Comparison of ENCODE assay signal across 21 mouse cellular contexts in the genomic region with DNA sequence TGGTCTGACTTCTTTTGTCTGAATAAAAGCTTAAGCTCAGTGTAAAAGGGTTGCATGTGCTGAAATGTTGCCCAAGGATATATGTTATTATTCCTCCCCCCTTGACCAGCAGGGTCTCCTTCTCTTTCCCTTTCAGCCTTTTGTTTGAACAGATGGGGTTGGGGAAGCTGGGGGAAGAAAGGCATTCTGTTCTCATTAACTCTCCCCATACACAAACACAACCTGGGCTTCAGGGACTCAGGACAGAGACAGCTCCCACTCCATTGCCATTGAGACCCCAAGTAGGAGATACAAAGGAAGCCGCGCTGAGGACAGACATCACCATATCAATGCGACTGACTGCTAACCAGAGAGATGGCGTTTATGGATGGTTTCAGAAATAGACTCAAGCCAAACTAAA. TPM values are rescaled to one million over a fixed set of nuclear protein-coding genes. Genes with fewer than 3 reads are reported as not detected.
DNase-seq lines count a peak whose midpoint lies in the region; ATAC-seq lines count a peak whose summit lies in the region.
"Had no signal": no experiment of that assay in that cellular context is flagged by ENCODE, and none has a peak within 500 bp of the region (broad histone marks: within the 10 kb centered on the region; RNA-seq: fewer than 3 reads in every experiment).

No protein-coding gene starts in this region.

- peak; percentile 35; the same call in 1 of the 2 replicates for ATAC-seq in neural tube, embryonic 12.5 days (ENCODE audit: low FRiP score, low read depth)
- ATAC-seq in neural tube, embryonic 15.5 days (ENCODE audit: low FRiP score): no peak
- 0 out of 2 replicates have a peak, but pooled peaks have one; percentile 34 for ATAC-seq in embryonic facial prominence, embryonic 11.5 days (replicated peaks; ENCODE audit: insufficient number of reproducible peaks, low FRiP score, low TSS enrichment, low read depth)
- peak; percentile 80 for ATAC-seq in midbrain, embryonic 12.5 days (ENCODE audit: low FRiP score, low read depth)
- ATAC-seq in kidney, embryonic 14.5 days (ENCODE audit: low FRiP score, low TSS enrichment): no peak
- ATAC-seq: intestine, embryonic 15.5 days; liver, embryonic 12.5 days; Patski had no signal

- no peaks in the 10 kb centered on the region for H3K9me3 ChIP-seq in neural tube, embryonic 12.5 days
- no peaks in the 10 kb centered on the region for H3K9me3 ChIP-seq in neural tube, embryonic 15.5 days (replicated peaks)
- no peaks in the 10 kb centered on the region for H3K9me3 ChIP-seq in embryonic facial prominence, embryonic 11.5 days (replicated peaks; ENCODE audit: control insufficient read depth, low read length)
- H3K9me3 ChIP-seq in midbrain, embryonic 12.5 days: no peaks in the 10 kb centered on the region
- no peaks in the 10 kb centered on the region for H3K9me3 ChIP-seq in kidney, embryonic 14.5 days (ENCODE audit: control insufficient read depth, low read length)
- H3K9me3 ChIP-seq: embryonic facial prominence, embryonic 13.5 days; intestine, embryonic 15.5 days; liver, embryonic 12.5 days had no signal

- H3K4me1 ChIP-seq in neural tube, embryonic 12.5 days: peaks cover 13% of the 10 kb centered on the region; the same call in 1 of the 2 replicates
- H3K4me1 ChIP-seq in neural tube, embryonic 15.5 days: no peaks in the 10 kb centered on the region
- H3K4me1 ChIP-seq in embryonic facial prominence, embryonic 11.5 days (ENCODE audit: control insufficient read depth, insufficient read depth, low read length): no peaks in the 10 kb centered on the region
- peaks cover 27% of the 10 kb centered on the region for H3K4me1 ChIP-seq in midbrain, embryonic 12.5 days
- H3K4me1 ChIP-seq in kidney, embryonic 14.5 days (ENCODE audit: control insufficient read depth, insufficient read depth, low read length): no peaks in the 10 kb centered on the region
- H3K4me1 ChIP-seq: embryonic facial prominence, embryonic 13.5 days; intestine, embryonic 15.5 days had no signal

- H3K27me3 ChIP-seq in neural tube, embryonic 12.5 days (replicated peaks): no peaks in the 10 kb centered on the region
- no peaks in the 10 kb centered on the region for H3K27me3 ChIP-seq in neural tube, embryonic 15.5 days (replicated peaks)
- H3K27me3 ChIP-seq in embryonic facial prominence, embryonic 11.5 days (ENCODE audit: control insufficient read depth, insufficient read depth, low read length): no peaks in the 10 kb centered on the region
- no peaks in the 10 kb centered on the region for H3K27me3 ChIP-seq in midbrain, embryonic 12.5 days
- no peaks in the 10 kb centered on the region for H3K27me3 ChIP-seq in kidney, embryonic 14.5 days (ENCODE audit: control insufficient read depth, insufficient read depth, low read length)
- H3K27me3 ChIP-seq: CH12.LX; embryonic facial prominence, embryonic 13.5 days; intestine, embryonic 15.5 days; liver, embryonic 12.5 days; Patski had no signal

- no peak overlapping the region for H3K4me3 ChIP-seq in neural tube, embryonic 12.5 days
- no peak overlapping the region for H3K4me3 ChIP-seq in neural tube, embryonic 15.5 days (replicated peaks)
- H3K4me3 ChIP-seq in embryonic facial prominence, embryonic 11.5 days (ENCODE audit: low read depth, low read length): no peak overlapping the region
- H3K4me3 ChIP-seq in midbrain, embryonic 12.5 days: no peak overlapping the region
- H3K4me3 ChIP-seq in kidney, embryonic 14.5 days (ENCODE audit: low read length): no peak overlapping the region
- H3K4me3 ChIP-seq: embryonic facial prominence, embryonic 13.5 days; intestine, embryonic 15.5 days; liver, embryonic 12.5 days had no signal

- H3K27ac ChIP-seq in neural tube, embryonic 12.5 days: 0 out of 2 replicates have a peak overlapping the region, but pooled peaks have one; percentile 32
- H3K27ac ChIP-seq in neural tube, embryonic 15.5 days (replicated peaks): no peak overlapping the region
- no peak overlapping the region for H3K27ac ChIP-seq in embryonic facial prominence, embryonic 11.5 days (replicated peaks; ENCODE audit: low read depth, low read length)
- peak overlapping the region; percentile 73 for H3K27ac ChIP-seq in midbrain, embryonic 12.5 days (replicated peaks)
- no peak overlapping the region for H3K27ac ChIP-seq in kidney, embryonic 14.5 days (ENCODE audit: low read depth, low read length)
- H3K27ac ChIP-seq: embryonic facial prominence, embryonic 13.5 days; intestine, embryonic 15.5 days; liver, embryonic 12.5 days had no signal

- H3K4me2 ChIP-seq in neural tube, embryonic 12.5 days (replicated peaks): no peak overlapping the region
- no peak overlapping the region for H3K4me2 ChIP-seq in neural tube, embryonic 15.5 days
- no peak overlapping the region for H3K4me2 ChIP-seq in embryonic facial prominence, embryonic 11.5 days (ENCODE audit: low read depth, low read length)
- H3K4me2 ChIP-seq in midbrain, embryonic 12.5 days (replicated peaks): no peak overlapping the region
- no peak overlapping the region for H3K4me2 ChIP-seq in kidney, embryonic 14.5 days (replicated peaks; ENCODE audit: low read depth, low read length)
- H3K4me2 ChIP-seq: embryonic facial prominence, embryonic 13.5 days; intestine, embryonic 15.5 days; liver, embryonic 12.5 days had no signal

- no peak overlapping the region for H3K9ac ChIP-seq in neural tube, embryonic 12.5 days
- H3K9ac ChIP-seq in neural tube, embryonic 15.5 days (replicated peaks): no peak overlapping the region
- H3K9ac ChIP-seq in embryonic facial prominence, embryonic 11.5 days (replicated peaks; ENCODE audit: low read length): no peak overlapping the region
- no peak overlapping the region for H3K9ac ChIP-seq in midbrain, embryonic 12.5 days (replicated peaks)
- H3K9ac ChIP-seq in kidney, embryonic 14.5 days (ENCODE audit: low read depth, low read length): no peak overlapping the region
- H3K9ac ChIP-seq: embryonic facial prominence, embryonic 13.5 days; intestine, embryonic 15.5 days; liver, embryonic 12.5 days had no signal

- 7% methylated on average over 4 of the region's 4 CpGs for WGBS in neural tube, embryonic 12.5 days
- WGBS in neural tube, embryonic 15.5 days: 9% methylated on average over 4 of the region's 4 CpGs
- 10% methylated on average over 4 of the region's 4 CpGs for whole genome bisulfite sequencing in embryonic facial prominence, embryonic 11.5 days
- WGBS in midbrain, embryonic 12.5 days: 12% methylated on average over 4 of the region's 4 CpGs
- 72% methylated on average over 4 of the region's 4 CpGs for WGBS in kidney, embryonic 14.5 days

- no peaks in the 10 kb centered on the region for H3K36me3 ChIP-seq in neural tube, embryonic 12.5 days
- no peaks in the 10 kb centered on the region for H3K36me3 ChIP-seq in neural tube, embryonic 15.5 days
- H3K36me3 ChIP-seq in embryonic facial prominence, embryonic 11.5 days (replicated peaks; ENCODE audit: control insufficient read depth, insufficient read depth, low read depth, low read length): no peaks in the 10 kb centered on the region
- no peaks in the 10 kb centered on the region for H3K36me3 ChIP-seq in midbrain, embryonic 12.5 days
- no peaks in the 10 kb centered on the region for H3K36me3 ChIP-seq in kidney, embryonic 14.5 days (ENCODE audit: control insufficient read depth, insufficient read depth, low read length)
- H3K36me3 ChIP-seq: embryonic facial prominence, embryonic 13.5 days; intestine, embryonic 15.5 days; liver, embryonic 12.5 days had no signal

- peak; percentile 23 for DNase-seq in embryonic facial prominence, embryonic 11.5 days (ENCODE audit: low spot score)
- no peak for DNase-seq in lung, postnatal 14 days
- DNase-seq in gastrocnemius, adult 8-10 months (ENCODE audit: low spot score in 2 of 2): no peak
- DNase-seq: cerebellum, adult 8-10 months; kidney, postnatal 10 days; layer of hippocampus, adult 9-11 months; right cerebral cortex, postnatal 25 days; thymus, adult 18-20 months had no signal

RNA-seq across cellular contexts. Expression of gene Casq2, which starts 30.3 kb away (rescaled TPM):
- polyA plus RNA-seq in neural tube, embryonic 12.5 days (2016; fragmentation: Nextera tagmentation; extraction: Ambion mirVana): 4.3 and 5.8 TPM in 2 replicates
- polyA plus RNA-seq in neural tube, embryonic 15.5 days (2015; fragmentation: Nextera tagmentation; extraction: Ambion mirVana): 4.0 and 6.2 TPM in 2 replicates
- 0.99 and 2.3 TPM in 2 replicates for polyA plus RNA-seq in embryonic facial prominence, embryonic 11.5 days (2014; fragmentation: Nextera tagmentation; extraction: Ambion mirVana)
- polyA plus RNA-seq in midbrain, embryonic 12.5 days (2016; fragmentation: Nextera tagmentation; extraction: Ambion mirVana): 0.13 and 0.47 TPM in 2 replicates
- 0.47 and 0.50 TPM in 2 replicates for polyA plus RNA-seq in kidney, embryonic 14.5 days (2014; fragmentation: Nextera tagmentation; extraction: Ambion mirVana)
- 10 to 100 TPM; 27.2 to 31.0 (median 28.5) TPM for total RNA-seq in gastrocnemius, adult 8-10 months (2022)
- total RNA-seq: CH12.LX; granulocyte monocyte progenitor cell, adult 5-6 weeks had no signal

RNA-seq across cellular contexts. Expression of gene Nhlh2, which starts 46.0 kb away (rescaled TPM):
- polyA plus RNA-seq in neural tube, embryonic 12.5 days (2016; fragmentation: Nextera tagmentation; extraction: Ambion mirVana): 119 and 140 TPM in 2 replicates
- 14.9 and 19.2 TPM in 2 replicates for polyA plus RNA-seq in neural tube, embryonic 15.5 days (2015; fragmentation: Nextera tagmentation; extraction: Ambion mirVana)
- 21.6 and 31.0 TPM in 2 replicates for polyA plus RNA-seq in embryonic facial prominence, embryonic 11.5 days (2014; fragmentation: Nextera tagmentation; extraction: Ambion mirVana)
- 127 and 132 TPM in 2 replicates for polyA plus RNA-seq in midbrain, embryonic 12.5 days (2016; fragmentation: Nextera tagmentation; extraction: Ambion mirVana)
- polyA plus RNA-seq in kidney, embryonic 14.5 days (2014; fragmentation: Nextera tagmentation; extraction: Ambion mirVana): not detected in 2 replicates
- not detected for total RNA-seq in gastrocnemius, adult 8-10 months (2022)
- total RNA-seq: adrenal gland, adult 18-20 months; CH12.LX; granulocyte monocyte progenitor cell, adult 5-6 weeks had no signal
- polyA plus RNA-seq: heart, embryonic 16.5 days; intestine, embryonic 15.5 days; liver, embryonic 12.5 days; lung, embryonic 16.5 days; Patski had no signal

Comparison
In these comparisons a context has a peak if more than half of its experiments do, and no peak if none do; other contexts are left out.
1. ATAC-seq: peak in neural tube, embryonic 12.5 days (single experiment), embryonic facial prominence, embryonic 11.5 days (single experiment) and midbrain, embryonic 12.5 days (single experiment); none in neural tube, embryonic 15.5 days (single experiment) and kidney, embryonic 14.5 days (single experiment).
2. H3K27ac ChIP-seq: peak in neural tube, embryonic 12.5 days (single experiment) and midbrain, embryonic 12.5 days (single experiment); none in neural tube, embryonic 15.5 days (single experiment), embryonic facial prominence, embryonic 11.5 days (single experiment) and kidney, embryonic 14.5 days (single experiment).
3. RNA of gene Nhlh2, which starts 46.0 kb away (polyA plus RNA-seq): 119 to 140 TPM in neural tube, embryonic 12.5 days, 127 to 132 TPM in midbrain, embryonic 12.5 days, 21.6 to 31.0 TPM in embryonic facial prominence, embryonic 11.5 days and 14.9 to 19.2 TPM in neural tube, embryonic 15.5 days; not detected in kidney, embryonic 14.5 days; every median in the first group is over 10 times any median in the second.